Mouse (Mus musculus) thymus, adult 2 months (tissue): ENCODE results near the gene Tsen54. TPM values are rescaled to one million over a fixed set of nuclear protein-coding genes. Genes with fewer than 3 reads are reported as not detected.

Experiments used
- DNase-seq: peaks from one replicate; pipeline ENCODE4 v3.0.0; 2021
- H3K27ac ChIP-seq: fragments of 200-500 bp; 2 replicates; pipeline ENCODE4 v1.5.1; 2012; ENCODE audit warnings: low read length, control low read depth; ENCODE audit not compliant: control insufficient read depth, insufficient read depth
- H3K27me3 ChIP-seq: fragments of 200-500 bp; 2 replicates; pipeline ENCODE4 v1.6.1; 2012; ENCODE audit warnings: mild to moderate bottlenecking, low read length, moderate library complexity, mixed read lengths; ENCODE audit not compliant: control insufficient read depth, insufficient read depth
- H3K36me3 ChIP-seq: fragments of 200-500 bp; 2 replicates; pipeline ENCODE4 v1.6.1; 2012; ENCODE audit warnings: mild to moderate bottlenecking, low read length, moderate library complexity; ENCODE audit not compliant: control insufficient read depth, insufficient read depth
- H3K4me1 ChIP-seq: fragments of 200-500 bp; replicated peaks from 2 replicates; pipeline ENCODE4 v1.6.1; 2012; ENCODE audit warnings: low read length; ENCODE audit not compliant: control insufficient read depth, insufficient read depth
- H3K4me3 ChIP-seq: fragments of 200-500 bp; 2 replicates; pipeline ENCODE4 v1.5.1; 2012; ENCODE audit warnings: mild to moderate bottlenecking, low read length, control low read depth, moderate library complexity; ENCODE audit not compliant: control insufficient read depth, insufficient read depth
- CTCF ChIP-seq: fragments of 200-500 bp; IDR thresholded peaks from 2 replicates; pipeline ENCODE4 v1.5.1; 2012; ENCODE audit warnings: mild to moderate bottlenecking, control low read depth, low read length, moderate library complexity, borderline replicate concordance; ENCODE audit not compliant: control insufficient read depth, poor library complexity, insufficient read depth; ENCODE audit errors: extremely low read depth
- POLR2A ChIP-seq: fragments of 200-500 bp; IDR thresholded peaks from 2 replicates; pipeline ENCODE4 v1.6.1; 2012; ENCODE audit warnings: mild to moderate bottlenecking, low read length, control low read depth, moderate library complexity; ENCODE audit not compliant: control insufficient read depth, poor library complexity, insufficient read depth; ENCODE audit errors: extremely low read depth
- WGBS: fragments of 180-500 bp; shearing (Covaris S2); methylation state at CpG from one replicate; pipeline ENCODE4 v1.1.7; 2018; 5-methylcytosine and 5-hydroxymethylcytosine counted together
- polyA plus RNA-seq: library from polyadenylated mRNA; depleted of rRNA; stranded (reverse); fragments of >200 nt; gene quantifications from 2 replicates; pipeline ENCODE4 v1.2.3, GENCODE M21; 2012

Tsen54 gene
- polyA plus RNA-seq, 1 experiment: 34.3 TPM

GRCm38 (mm10) chr11:115824813-115825212 is 10.3 kb downstream of the Tsen54 start:
- Histone ChIP-seq H3K27me3 (no peaks in the 10 kb centered on the region), H3K4me3 (peak overlapping the region; percentile 74), H3K27ac (no peak overlapping the region), H3K4me1 (peaks cover 10% of the 10 kb centered on the region), H3K36me3 (no peaks in the 10 kb centered on the region)
- TF ChIP-seq CTCF: no peak
- TF ChIP-seq POLR2A: no peak
- 29% methylated on average over 11 of the region's 11 CpGs for WGBS
- no peak for DNase-seq

GRCm38 (mm10) chr11:115826487-115826886 is 12.0 kb downstream of the Tsen54 start:
- Histone ChIP-seq H3K27me3 (no peaks in the 10 kb centered on the region), H3K4me1 (peaks cover 10% of the 10 kb centered on the region), H3K27ac (no peak overlapping the region), H3K4me3 (no peak overlapping the region), H3K36me3 (no peaks in the 10 kb centered on the region)
- TF ChIP-seq POLR2A (no peak), CTCF (no peak)
- WGBS: 93% methylated on average over 5 of the region's 5 CpGs
- DNase-seq: no peak

GRCm38 (mm10) chr11:115827624-115828023 is 13.1 kb downstream of the Tsen54 start:
- no peaks in the 10 kb centered on the region for H3K27me3 ChIP-seq
- H3K4me3 ChIP-seq: no peak overlapping the region
- H3K36me3 ChIP-seq: no peaks in the 10 kb centered on the region

DNA sequence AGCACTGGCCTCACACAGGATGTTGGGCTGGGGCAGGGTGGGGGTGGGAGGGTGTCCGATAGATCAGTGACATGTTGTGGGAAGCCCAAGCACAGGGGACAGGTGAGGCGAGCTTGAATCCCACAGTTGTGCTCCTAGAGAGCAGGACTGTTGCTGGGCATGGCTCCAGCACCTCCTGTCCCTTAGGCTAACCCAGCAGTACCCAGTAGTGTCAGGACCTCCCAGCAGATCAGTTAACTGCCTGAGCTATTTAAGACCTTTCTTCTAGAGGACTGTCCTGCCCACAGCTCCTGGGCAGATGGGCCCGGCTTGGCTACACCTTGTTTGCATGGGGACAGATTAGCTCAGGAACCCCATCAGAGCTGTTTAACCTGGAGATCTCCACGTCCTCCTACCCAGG is 14.5 kb downstream of the Tsen54 start:
- DNase-seq: no peak
- Histone ChIP-seq H3K36me3 (no peaks in the 10 kb centered on the region), H3K4me1 (peaks cover 6% of the 10 kb centered on the region), H3K27me3 (no peaks in the 10 kb centered on the region), H3K27ac (no peak overlapping the region), H3K4me3 (no peak overlapping the region)
- WGBS: 75% methylated on average over 4 of the region's 4 CpGs
- no peak for TF ChIP-seq POLR2A
- no peak for TF ChIP-seq CTCF

More at GRCm38 (mm10) chr11:115827624-115828023, 13.1 kb downstream of the Tsen54 start:
- no peak for TF ChIP-seq CTCF
- no peak for TF ChIP-seq POLR2A
- 95% methylated on average over 6 of the region's 6 CpGs for WGBS
- peaks cover 10% of the 10 kb centered on the region for H3K4me1 ChIP-seq
- H3K27ac ChIP-seq: no peak overlapping the region
- DNase-seq: no peak

DNA sequence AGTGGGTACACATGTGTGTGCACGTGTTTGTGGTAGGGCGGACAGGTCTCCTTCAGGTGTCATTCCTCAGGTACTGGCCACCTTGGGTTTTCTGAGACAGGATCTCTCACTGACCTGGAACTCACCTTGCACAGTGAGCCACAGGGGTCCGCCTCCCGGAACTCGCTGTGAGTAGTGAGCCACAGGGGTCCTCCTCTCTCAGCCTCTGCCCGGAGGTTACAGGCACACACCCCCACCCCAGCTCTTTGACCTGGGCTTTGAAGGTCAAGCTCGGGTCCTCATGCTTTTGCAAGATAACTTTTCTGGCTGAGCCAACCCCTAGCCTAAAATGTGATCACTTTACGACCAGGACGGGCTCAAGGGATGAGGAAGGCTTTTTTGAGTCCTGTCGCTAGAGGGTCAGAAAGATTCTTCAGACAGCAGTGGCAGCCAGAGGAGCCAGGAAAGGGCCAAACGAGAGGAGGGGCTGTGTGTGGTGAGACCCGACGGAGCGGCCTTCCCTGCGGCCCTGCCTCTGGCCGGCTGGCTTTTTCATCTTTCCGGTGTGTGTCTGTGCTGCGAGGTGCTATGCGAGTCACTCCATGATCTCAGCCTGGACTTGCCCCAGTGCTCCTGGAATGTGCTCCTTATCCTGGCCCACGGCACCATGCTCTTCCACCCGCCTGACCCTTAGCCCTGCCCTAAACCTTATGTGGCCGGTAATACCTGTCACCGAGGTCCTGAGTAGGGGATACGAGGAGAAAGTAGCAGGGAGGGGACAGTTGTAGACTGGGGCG is 16.2 kb downstream of the Tsen54 start:
- TF ChIP-seq POLR2A (no peak), CTCF (no peak)
- DNase-seq: no peak
- H3K4me1 ChIP-seq: no peaks in the 10 kb centered on the region
- H3K27ac ChIP-seq: no peak overlapping the region
- WGBS: 93% methylated on average over 25 of the region's 25 CpGs
- H3K4me3 ChIP-seq: no peak overlapping the region
- no peaks in the 10 kb centered on the region for H3K27me3 ChIP-seq
- no peaks in the 10 kb centered on the region for H3K36me3 ChIP-seq

DNA sequence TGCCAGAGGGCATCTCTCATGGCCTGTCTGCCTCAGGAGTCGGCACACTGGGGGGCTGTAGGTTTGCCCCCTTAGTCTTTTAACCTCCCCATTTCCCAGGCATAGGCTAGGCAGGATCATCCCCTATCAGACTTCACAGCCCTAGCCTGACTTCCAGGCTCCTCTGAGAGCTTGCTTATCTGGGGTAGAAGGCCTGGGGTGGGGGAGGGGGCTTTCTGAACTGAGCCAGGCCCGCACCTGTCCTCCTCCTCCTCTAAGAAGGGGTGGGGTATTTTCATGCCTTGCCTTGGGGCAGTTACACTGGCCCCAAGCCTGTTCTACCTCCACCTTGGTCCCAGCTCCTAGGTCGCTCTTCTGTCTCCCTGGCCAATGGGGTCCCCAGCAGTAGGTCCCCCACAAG is 17.0 kb downstream of the Tsen54 start:
- DNase-seq: no peak
- Histone ChIP-seq H3K4me3 (no peak overlapping the region), H3K36me3 (no peaks in the 10 kb centered on the region), H3K27me3 (no peaks in the 10 kb centered on the region), H3K27ac (no peak overlapping the region), H3K4me1 (no peaks in the 10 kb centered on the region)
- TF ChIP-seq POLR2A (no peak), CTCF (no peak)
- 85% methylated on average over 3 of the region's 3 CpGs for WGBS
